Mouse (Mus musculus) forebrain, postnatal 0 days (tissue): ENCODE results near the gene Lsamp. TPM values are rescaled to one million over a fixed set of nuclear protein-coding genes. Genes with fewer than 3 reads are reported as not detected.

Experiments used
- ATAC-seq: fragments of 200-750 bp; cut with Nextera tagmentation; 2 replicates; pipeline ENCODE4 v1.8.0; 2017; ENCODE audit warnings: mild to moderate bottlenecking, moderate library complexity
- DNase-seq: peaks from one replicate; pipeline ENCODE4 v3.0.0-alpha.2; 2015
- H3K27ac ChIP-seq: fragments of 300-500 bp; sonication (generic); 2 replicates; pipeline ENCODE4 v1.5.1; 2014; ENCODE audit warnings: low read depth, mild to moderate bottlenecking, antibody characterized with exemption, low read length, moderate library complexity, mixed read lengths
- H3K27me3 ChIP-seq: fragments of 300-500 bp; sonication (generic); 2 replicates; pipeline ENCODE4 v1.6.1; 2014; ENCODE audit warnings: mild to moderate bottlenecking, low read length, mixed read lengths; ENCODE audit not compliant: insufficient read depth
- H3K36me3 ChIP-seq: fragments of 300-500 bp; sonication (generic); 2 replicates; pipeline ENCODE4 v1.6.1; 2014; ENCODE audit warnings: mild to moderate bottlenecking, moderate library complexity; ENCODE audit not compliant: insufficient read depth
- H3K4me1 ChIP-seq: fragments of 300-500 bp; sonication (generic); 2 replicates; pipeline ENCODE4 v1.6.1; 2014; ENCODE audit warnings: antibody characterized with exemption; ENCODE audit not compliant: insufficient read depth
- H3K4me2 ChIP-seq: fragments of 300-500 bp; sonication (generic); 2 replicates; pipeline ENCODE4 v1.6.1; 2014; ENCODE audit warnings: low read depth, mild to moderate bottlenecking, moderate library complexity
- H3K4me3 ChIP-seq: fragments of 300-500 bp; sonication (generic); 2 replicates; pipeline ENCODE4 v1.5.1; 2014; ENCODE audit warnings: low read depth, low read length, mixed read lengths
- H3K9ac ChIP-seq: fragments of 300-500 bp; sonication (generic); 2 replicates; pipeline ENCODE4 v1.6.1; 2014; ENCODE audit warnings: mild to moderate bottlenecking
- H3K9me3 ChIP-seq: fragments of 300-500 bp; sonication (generic); 2 replicates; pipeline ENCODE4 v1.6.1; 2016; ENCODE audit warnings: low read length
- CTCF ChIP-seq: sonication (generic); IDR thresholded peaks from 2 replicates; pipeline ENCODE4 v1.5.1; 2016; ENCODE audit warnings: antibody characterized with exemption, control low read depth, low read depth
- WGBS: fragments of 180-500 bp; shearing (Covaris S2); extraction: QIAGEN DNeasy Blood & Tissue Kit; methylation state at CpG from one replicate; pipeline ENCODE4 v1.1.7; 2014; 5-methylcytosine and 5-hydroxymethylcytosine counted together
- polyA plus RNA-seq: library from polyadenylated mRNA; unstranded; fragments of >200 nt; fragmentation: Nextera tagmentation; extraction: Ambion mirVana; gene quantifications from 2 replicates; pipeline ENCODE4 v1.2.1, GENCODE M21; 2015
- total RNA-seq: library from RNA; depleted of rRNA; stranded (reverse); fragments of >200 nt; gene quantifications from 2 replicates; pipeline ENCODE4 v1.2.3, GENCODE M21; 2014

The Lsamp gene
- total and polyA plus RNA-seq, 2 experiments from 2014 or later, result 74.0 to 157 TPM

DNA sequence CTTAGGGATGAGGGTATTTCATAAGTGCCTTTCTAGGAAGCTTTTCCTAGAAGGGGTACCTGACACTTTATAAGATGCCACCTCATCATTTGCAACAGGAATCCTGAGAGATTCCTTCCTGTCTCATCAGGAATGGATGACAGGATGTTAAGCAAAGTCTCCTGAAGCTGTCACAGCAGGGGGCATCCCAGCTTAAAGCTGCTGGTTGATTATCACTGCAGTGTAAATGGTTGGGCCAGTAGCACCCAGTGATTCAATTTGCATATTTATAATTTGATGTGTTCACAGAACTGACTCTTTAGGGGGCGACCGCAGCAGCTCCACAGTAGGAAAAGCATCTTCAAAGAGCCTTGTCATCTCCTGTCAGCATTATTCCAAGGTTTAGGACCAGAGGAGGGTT is 1656.7 kb downstream of the Lsamp start:
- H3K9ac ChIP-seq, result no peak overlapping the region
- no peaks in the 10 kb centered on the region for H3K27me3 ChIP-seq
- H3K36me3 ChIP-seq, result no peaks in the 10 kb centered on the region
- no peak overlapping the region for H3K4me2 ChIP-seq
- TF ChIP-seq CTCF, result no peak
- no peak overlapping the region for H3K4me3 ChIP-seq
- no peaks in the 10 kb centered on the region for H3K9me3 ChIP-seq
- 38% methylated on average over 2 of the region's 2 CpGs for WGBS
- DNase-seq (no peak), ATAC-seq (no peak)
- H3K27ac ChIP-seq, result no peak overlapping the region
- no peaks in the 10 kb centered on the region for H3K4me1 ChIP-seq

DNA sequence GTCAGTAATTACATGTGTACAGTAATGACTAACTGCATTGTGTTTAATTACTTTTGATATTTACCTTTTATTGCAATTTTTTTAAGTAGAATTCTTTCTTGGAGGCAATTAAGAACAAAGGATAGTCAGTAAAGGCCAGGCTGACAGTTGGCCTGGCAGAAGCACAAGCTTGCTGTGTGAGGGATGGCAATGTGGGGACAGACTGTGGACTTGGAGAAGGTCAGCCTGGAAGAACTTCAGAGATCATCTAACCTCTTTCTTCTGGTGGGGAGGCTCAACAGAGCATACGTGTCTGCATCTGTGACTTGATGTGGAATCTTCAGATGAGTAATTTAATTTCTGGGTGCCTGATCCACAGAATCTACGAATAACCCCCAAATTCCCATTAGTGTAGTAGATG is 1669.1 kb downstream of the Lsamp start:
- H3K4me1 ChIP-seq, result no peaks in the 10 kb centered on the region
- no peak overlapping the region for H3K4me3 ChIP-seq
- 90% methylated on average over 2 of the region's 2 CpGs for WGBS
- H3K9ac ChIP-seq, result no peak overlapping the region
- H3K4me2 ChIP-seq, result no peak overlapping the region
- H3K27ac ChIP-seq, result no peak overlapping the region
- no peaks in the 10 kb centered on the region for H3K36me3 ChIP-seq
- TF ChIP-seq CTCF, result no peak
- ATAC-seq (no peak), DNase-seq (no peak)
- no peaks in the 10 kb centered on the region for H3K27me3 ChIP-seq
- H3K9me3 ChIP-seq, result no peaks in the 10 kb centered on the region

DNA sequence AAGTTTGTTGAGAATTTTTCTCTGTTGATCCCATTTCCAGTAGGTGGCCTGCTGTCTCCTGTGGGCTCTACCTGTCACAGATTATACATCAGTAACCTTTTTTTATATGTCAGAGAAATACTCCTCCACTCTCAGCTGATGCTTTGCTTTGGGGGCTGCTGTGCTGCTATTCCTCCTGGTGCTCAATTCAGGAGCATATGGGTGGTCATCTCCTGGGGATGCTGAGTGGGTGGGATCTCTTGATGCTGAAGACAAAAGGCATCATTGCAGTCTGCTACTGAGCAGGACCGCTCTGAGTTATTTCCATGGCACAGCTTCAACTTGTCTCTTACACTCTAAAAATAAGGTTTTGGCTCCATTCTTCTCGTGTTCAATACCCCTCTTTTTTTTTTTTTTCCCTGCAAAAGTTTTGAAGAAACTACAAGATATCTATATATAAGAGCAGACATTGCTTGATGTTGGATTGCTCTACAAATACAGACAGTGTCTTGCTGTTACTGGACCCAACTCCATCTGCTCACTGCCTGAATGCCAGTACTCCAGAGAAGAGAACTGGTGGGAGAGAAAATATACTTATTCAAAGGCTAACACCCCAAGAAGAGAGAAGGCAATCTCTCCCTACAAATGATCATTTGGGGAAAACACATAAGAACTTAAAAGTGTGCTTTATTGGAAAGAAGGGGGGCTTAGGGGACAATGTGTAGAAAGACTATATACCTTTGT is 1690.3 kb downstream of the Lsamp start:
- Histone ChIP-seq H3K27me3 (no peaks in the 10 kb centered on the region), H3K4me1 (no peaks in the 10 kb centered on the region), H3K4me3 (no peak overlapping the region), H3K27ac (no peak overlapping the region), H3K4me2 (no peak overlapping the region), H3K36me3 (no peaks in the 10 kb centered on the region), H3K9ac (no peak overlapping the region), H3K9me3 (no peaks in the 10 kb centered on the region)
- WGBS, result 55% methylated on average over 2 of the region's 2 CpGs
- TF ChIP-seq CTCF, result no peak
- ATAC-seq, result no peak
- no peak for DNase-seq

DNA sequence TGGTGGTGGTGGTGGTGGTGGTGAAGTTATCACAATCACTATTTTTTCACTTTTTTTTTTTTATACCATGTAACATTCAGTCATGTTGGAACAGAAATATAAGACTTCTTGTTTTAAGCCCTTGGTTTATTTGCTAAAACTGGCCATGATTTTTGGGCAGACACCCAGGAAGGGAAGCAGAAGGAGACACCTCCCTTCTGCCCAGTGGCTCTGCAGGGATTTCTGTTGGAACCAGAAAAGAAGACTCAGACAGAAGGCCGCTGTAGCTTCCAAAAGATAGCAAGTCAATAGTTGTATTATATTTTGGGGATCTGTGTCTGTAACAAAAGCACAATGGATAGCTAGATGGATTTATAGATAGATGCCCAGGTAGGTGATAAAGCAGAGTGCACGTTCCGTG is 1691.6 kb downstream of the Lsamp start:
- H3K4me2 ChIP-seq, result no peak overlapping the region
- H3K4me1 ChIP-seq, result no peaks in the 10 kb centered on the region
- no peak overlapping the region for H3K9ac ChIP-seq
- DNase-seq, result peak; percentile 25
- WGBS, result 76% methylated on average over 3 of the region's 3 CpGs
- no peaks in the 10 kb centered on the region for H3K27me3 ChIP-seq
- ATAC-seq, result no peak
- no peaks in the 10 kb centered on the region for H3K36me3 ChIP-seq
- no peaks in the 10 kb centered on the region for H3K9me3 ChIP-seq
- H3K4me3 ChIP-seq, result no peak overlapping the region
- TF ChIP-seq CTCF, result no peak
- H3K27ac ChIP-seq, result no peak overlapping the region

DNA sequence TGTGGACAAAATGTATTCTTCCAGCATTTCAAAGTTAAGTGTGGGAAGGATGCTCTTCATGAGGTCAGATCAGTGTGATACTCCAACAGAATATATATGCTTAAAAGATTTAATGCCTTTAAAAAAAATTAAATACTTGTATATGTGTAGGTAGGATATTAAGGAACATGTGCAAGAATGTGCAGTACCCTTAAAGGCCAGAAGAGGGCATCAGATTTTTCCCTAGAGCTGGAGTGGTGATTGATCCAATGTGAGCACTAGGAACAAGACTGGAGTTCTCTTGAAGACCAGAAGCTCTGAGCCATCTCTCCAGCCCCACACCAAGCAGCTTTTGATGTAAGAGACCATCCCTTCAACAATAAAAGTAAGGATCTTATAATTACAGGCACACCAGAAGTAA is 1708.3 kb downstream of the Lsamp start:
- no peak overlapping the region for H3K27ac ChIP-seq
- no peaks in the 10 kb centered on the region for H3K9me3 ChIP-seq
- DNase-seq, result no peak
- TF ChIP-seq CTCF, result peak; percentile 42; the same call in 1 of the 2 replicates
- H3K27me3 ChIP-seq, result no peaks in the 10 kb centered on the region
- H3K4me2 ChIP-seq, result no peak overlapping the region
- H3K4me3 ChIP-seq, result no peak overlapping the region
- ATAC-seq, result no peak
- no peaks in the 10 kb centered on the region for H3K36me3 ChIP-seq
- no peaks in the 10 kb centered on the region for H3K4me1 ChIP-seq
- H3K9ac ChIP-seq, result no peak overlapping the region

DNA sequence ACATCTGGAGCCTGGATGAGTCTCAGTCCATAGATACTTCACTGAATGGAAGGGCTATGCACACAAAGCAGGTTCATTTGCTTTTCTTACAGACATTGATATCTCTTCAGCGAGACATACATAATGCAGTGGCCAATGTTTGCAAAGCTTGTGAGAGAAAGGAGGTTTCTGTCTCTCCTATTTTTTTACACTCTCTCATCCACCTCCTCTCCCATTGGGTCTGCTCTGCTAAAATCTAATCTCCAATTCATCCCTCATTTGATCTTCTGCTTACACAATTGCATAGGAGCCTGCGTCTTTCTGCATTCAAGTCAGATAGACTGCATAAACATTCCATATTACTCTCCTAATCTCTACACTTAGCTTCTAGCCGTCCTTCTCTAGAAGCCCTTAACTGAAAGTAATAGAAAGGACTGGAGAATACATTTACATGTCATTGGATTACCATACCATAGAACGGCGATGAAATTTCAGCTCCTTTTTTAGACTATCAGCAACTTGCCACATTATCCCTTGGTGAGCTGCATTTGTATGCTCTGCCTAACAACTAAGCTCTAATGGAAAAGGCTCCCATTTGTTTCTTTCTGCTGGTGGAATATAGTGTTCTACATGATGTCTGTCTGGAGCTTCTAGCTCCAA is 1717.7 kb downstream of the Lsamp start:
- H3K9me3 ChIP-seq, result no peaks in the 10 kb centered on the region
- TF ChIP-seq CTCF, result no peak
- H3K27me3 ChIP-seq, result no peaks in the 10 kb centered on the region; the same call in 1 of the 2 replicates
- WGBS, result 58% methylated on average over 5 of the region's 5 CpGs
- no peak for DNase-seq
- no peak overlapping the region for H3K4me2 ChIP-seq
- H3K4me3 ChIP-seq, result no peak overlapping the region
- no peaks in the 10 kb centered on the region for H3K36me3 ChIP-seq
- no peak for ATAC-seq
- H3K9ac ChIP-seq, result no peak overlapping the region
- H3K4me1 ChIP-seq, result no peaks in the 10 kb centered on the region
- no peak overlapping the region for H3K27ac ChIP-seq

DNA sequence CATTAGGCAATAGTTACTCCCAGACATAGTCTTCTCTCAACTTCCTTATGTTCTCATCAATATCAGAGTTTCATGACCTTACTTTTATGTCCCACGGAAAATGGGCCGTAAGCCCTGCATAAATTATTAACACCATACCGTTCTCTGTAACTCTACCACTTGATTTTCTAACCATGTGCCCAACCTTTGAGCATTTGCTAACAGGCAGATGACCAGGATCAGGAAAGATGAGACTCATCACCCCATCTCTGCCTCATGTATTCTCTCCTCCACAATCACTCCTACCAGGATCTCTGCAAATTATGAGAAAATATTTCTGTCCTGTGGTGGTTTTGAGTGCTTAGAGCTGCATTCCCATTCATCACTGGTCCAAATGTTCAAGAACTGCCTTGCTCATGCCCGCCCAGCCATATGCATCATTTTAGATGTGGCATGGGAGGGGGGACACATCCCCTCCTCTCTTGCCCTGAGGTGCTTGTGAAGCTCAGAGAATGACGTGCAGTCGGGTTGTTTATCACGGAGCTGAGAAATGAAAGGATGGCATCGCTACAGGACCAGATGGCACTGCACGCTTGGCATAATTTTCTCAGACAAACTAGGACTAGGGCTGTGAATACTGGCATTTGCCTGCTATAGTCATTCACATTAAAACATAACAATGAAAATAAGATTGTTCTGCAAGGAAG is 1744.9 kb downstream of the Lsamp start:
- H3K27me3 ChIP-seq, result no peaks in the 10 kb centered on the region
- H3K4me3 ChIP-seq, result no peak overlapping the region
- TF ChIP-seq CTCF, result no peak
- WGBS, result 54% methylated on average over 9 of the region's 9 CpGs
- no peak overlapping the region for H3K9ac ChIP-seq
- DNase-seq (peak; percentile 89), ATAC-seq (peak; percentile 99)
- no peaks in the 10 kb centered on the region for H3K9me3 ChIP-seq
- H3K36me3 ChIP-seq, result no peaks in the 10 kb centered on the region
- peak overlapping the region; percentile 68 for H3K27ac ChIP-seq
- 0 out of 2 replicates have a peak, but pooled peaks cover 3% of the 10 kb centered on the region for H3K4me1 ChIP-seq
- H3K4me2 ChIP-seq, result no peak overlapping the region
